Mouse (Mus musculus) erythroblast, adult 5-6 weeks (primary cell): ENCODE measurements around the gene Olfr901. TPM values are rescaled to one million over a fixed set of nuclear protein-coding genes. Genes with fewer than 3 reads are reported as not detected.
"Not testable (repeated sequence)": the region's sequence is repeated elsewhere in the genome, so short reads cannot be mapped to it uniquely, and the experiment has no call there.

Source experiments
- ATAC-seq: replicated peaks from 2 replicates; pipeline ENCODE4 v1.8.0; 2016; ENCODE audit warnings: moderate number of reproducible peaks, mild to moderate bottlenecking, moderate TSS enrichment, inconsistent platforms; ENCODE audit not compliant: poor library complexity, low FRiP score, severe bottlenecking
- total RNA-seq, 2 experiments: library from RNA; stranded (forward) in 1 of 2; stranded (reverse) in 1 of 2; fragments of 150-400 nt in 1 of 2; fragments of 200-764, 138-1000 nt in 1 of 2; gene quantifications; 2 replicates each; pipeline versions ENCODE4 v1.2.3 to v1.2.4; 2015 to 2017; ENCODE audit warnings: low replicate concordance in 2 of 2

The Olfr901 gene
- total RNA-seq (2015; ENCODE audit: low replicate concordance) = not detected in 2 replicates
- not detected in 2 replicates for total RNA-seq (2017; ENCODE audit: low replicate concordance)

DNA sequence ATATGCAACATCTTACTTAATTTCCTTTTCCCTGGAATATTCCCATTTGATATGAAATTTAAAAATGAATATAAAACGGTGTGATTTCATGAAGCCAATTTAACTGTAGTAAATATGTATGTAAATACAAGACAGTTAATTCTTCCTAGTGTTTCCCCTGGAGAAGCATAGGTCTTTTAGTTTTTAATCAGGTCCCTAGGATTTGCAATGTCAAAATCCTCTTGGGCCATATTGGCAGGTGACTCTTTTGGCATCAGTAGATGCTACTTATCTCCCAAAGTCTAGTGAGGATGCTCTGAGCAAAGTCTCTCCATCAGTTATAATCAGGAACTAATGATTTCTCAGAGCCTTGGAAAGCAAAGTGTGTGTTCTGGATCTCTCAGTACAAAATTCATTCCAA is at the start of gene Olfr901:
Gene Olfr901, plus strand, starts transcription at position 301 of the 400 bp plus-strand sequence.
- ATAC-seq = no peak

DNA sequence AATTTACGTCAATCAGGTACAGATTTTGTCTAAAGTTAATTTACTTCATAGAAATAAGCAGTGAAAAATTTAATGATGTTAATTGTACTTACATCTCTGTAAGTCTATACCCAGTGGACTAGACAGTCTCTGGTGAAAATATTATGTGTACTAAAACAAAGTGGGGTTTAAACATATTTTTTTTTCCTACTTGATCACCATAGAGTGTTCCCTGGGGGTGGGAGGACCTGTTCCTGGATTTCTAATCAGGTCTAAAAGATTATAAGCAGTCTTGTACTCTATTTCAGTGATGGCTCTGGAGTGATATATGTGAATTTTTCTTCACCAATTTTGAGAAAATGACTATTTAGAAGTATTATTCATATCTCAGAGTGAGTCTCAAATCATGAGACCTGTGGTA is 27.9 kb upstream of the Olfr901 start, which contains the start of gene Olfr147:
Gene Olfr147, plus strand, starts transcription at position 301 of the 400 bp plus-strand sequence.
- no peak for ATAC-seq

DNA sequence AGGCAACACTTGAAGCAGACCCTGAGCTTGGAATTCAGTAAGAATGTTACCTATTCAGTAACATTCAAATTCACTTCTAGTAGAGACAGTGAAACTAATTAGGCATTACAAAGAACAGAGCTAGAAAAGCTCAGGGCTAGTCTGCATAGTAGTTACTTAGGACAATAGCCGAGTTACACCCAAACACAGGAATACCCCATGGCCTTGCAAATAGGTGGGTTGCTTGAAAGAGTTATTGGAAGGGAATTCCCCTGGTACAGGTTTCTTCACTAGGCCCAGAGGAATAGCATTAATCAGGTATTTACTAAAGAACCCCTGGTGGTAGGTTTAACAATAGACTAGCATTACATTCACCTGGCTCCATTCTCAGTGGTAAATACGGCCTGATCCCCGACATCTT is 21.8 kb upstream of the Olfr901 start:
- ATAC-seq = not testable (repeated sequence)

- not testable (repeated sequence) for ATAC-seq
Observed at GRCm38 (mm10) chr9:38413502-38413901, 15.8 kb upstream of the Olfr901 start.

- ATAC-seq = no peak
Observed at GRCm38 (mm10) chr9:38423801-38424200, 5.5 kb upstream of the Olfr901 start.

GRCm38 (mm10) chr9:38427026-38427425 is 2.2 kb upstream of the Olfr901 start:
- no peak for ATAC-seq

DNA sequence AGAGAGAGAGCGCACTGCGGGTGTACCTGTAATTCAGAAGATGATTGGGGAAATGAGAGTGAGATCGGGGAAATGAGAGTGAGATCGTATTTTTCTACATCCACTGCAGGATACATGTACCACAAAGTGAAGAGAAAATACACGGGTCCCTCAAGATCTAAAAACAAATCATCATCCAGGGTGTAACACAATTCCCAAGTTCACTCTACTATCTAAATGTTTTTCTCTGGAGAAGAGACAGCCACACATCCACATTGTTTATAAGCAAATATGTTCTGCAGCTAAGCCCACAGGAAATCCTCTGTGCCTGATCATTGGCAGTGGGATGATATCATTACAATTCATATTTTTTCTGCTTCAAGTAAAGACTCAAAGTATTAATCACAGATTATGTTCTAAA is 18.1 kb downstream of the Olfr901 start, which contains the start of gene Olfr902:
Gene Olfr902, plus strand, starts transcription at position 301 of the 400 bp plus-strand sequence.
- no peak for ATAC-seq

DNA sequence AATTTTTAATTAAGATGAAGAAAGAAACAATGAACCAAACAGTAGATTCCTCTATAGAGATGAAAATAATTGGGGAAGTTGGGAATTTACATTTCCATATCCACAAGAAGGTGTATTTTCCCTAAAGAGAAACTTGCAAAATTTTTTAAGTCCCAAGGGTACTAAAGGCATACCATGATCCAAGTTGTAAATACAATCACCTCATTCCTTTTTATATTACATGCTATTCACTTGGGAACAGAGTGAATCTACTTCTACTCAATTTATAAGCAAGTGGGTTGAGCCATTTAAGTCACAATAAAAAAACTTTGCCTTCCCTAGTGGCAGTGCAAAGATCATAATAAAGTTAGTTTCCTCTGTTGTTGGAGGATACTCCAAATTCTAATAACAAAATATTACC is 33.6 kb downstream of the Olfr901 start, which contains the start of gene Olfr904:
Gene Olfr904, plus strand, starts transcription at position 301 of the 400 bp plus-strand sequence.
- no peak for ATAC-seq

DNA sequence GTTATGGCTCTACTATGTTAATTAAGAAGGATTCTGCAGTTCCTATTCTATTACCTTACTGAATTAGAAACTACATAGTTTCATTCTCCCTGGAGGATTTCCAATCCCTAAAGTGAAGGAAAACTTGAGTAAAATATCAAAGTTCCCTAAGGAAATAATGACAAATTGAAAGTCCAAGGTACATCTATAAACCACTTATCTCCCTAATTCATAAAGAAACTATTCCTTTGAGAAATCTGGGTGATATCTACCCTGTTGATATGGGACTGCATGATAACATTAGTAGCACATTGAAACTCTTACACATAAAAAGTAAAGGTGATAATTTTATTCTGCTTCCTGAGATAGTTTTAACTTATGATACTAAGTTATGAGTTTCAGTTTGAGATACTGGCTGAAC is 41.6 kb downstream of the Olfr901 start, which contains the start of gene Olfr905:
Gene Olfr905, plus strand, starts transcription at position 301 of the 400 bp plus-strand sequence.
- ATAC-seq = no peak

Other genes starting within 250 kb of the Olfr901 start
- not detected in 2 replicates for gene Olfr891, start 248.6 kb upstream of the Olfr901 start, total RNA-seq (2015; ENCODE audit: low replicate concordance)
- not detected in 2 replicates for gene Olfr891, start 248.6 kb upstream of the Olfr901 start, total RNA-seq (2017; ENCODE audit: low replicate concordance)
- not detected in 2 replicates for gene Olfr893, start 221.1 kb upstream of the Olfr901 start, total RNA-seq (2015; ENCODE audit: low replicate concordance)
- gene Olfr893, start 221.1 kb upstream of the Olfr901 start, total RNA-seq (2017; ENCODE audit: low replicate concordance) = not detected in 2 replicates
- gene Olfr894, start 211.4 kb upstream of the Olfr901 start, total RNA-seq (2015; ENCODE audit: low replicate concordance) = not detected in 2 replicates
- gene Olfr894, start 211.4 kb upstream of the Olfr901 start, total RNA-seq (2017; ENCODE audit: low replicate concordance) = not detected in 2 replicates
- gene Olfr143, start 176.7 kb upstream of the Olfr901 start, total RNA-seq (2015; ENCODE audit: low replicate concordance) = not detected in 2 replicates
- gene Olfr143, start 176.7 kb upstream of the Olfr901 start, total RNA-seq (2017; ENCODE audit: low replicate concordance) = not detected in 2 replicates
- not detected in 2 replicates for gene Olfr895, start 161.6 kb upstream of the Olfr901 start, total RNA-seq (2015; ENCODE audit: low replicate concordance)
- not detected in 2 replicates for gene Olfr895, start 161.6 kb upstream of the Olfr901 start, total RNA-seq (2017; ENCODE audit: low replicate concordance)
- gene Olfr896-ps1, start 138.3 kb upstream of the Olfr901 start, total RNA-seq (2015; ENCODE audit: low replicate concordance) = not detected in 2 replicates
- not detected in 2 replicates for gene Olfr896-ps1, start 138.3 kb upstream of the Olfr901 start, total RNA-seq (2017; ENCODE audit: low replicate concordance)
- not detected in 2 replicates for gene Olfr25, start 100.4 kb upstream of the Olfr901 start, total RNA-seq (2015; ENCODE audit: low replicate concordance)
- gene Olfr25, start 100.4 kb upstream of the Olfr901 start, total RNA-seq (2017; ENCODE audit: low replicate concordance) = not detected in 2 replicates
- gene Olfr898, start 81.0 kb upstream of the Olfr901 start, total RNA-seq (2015; ENCODE audit: low replicate concordance) = not detected in 2 replicates
- gene Olfr898, start 81.0 kb upstream of the Olfr901 start, total RNA-seq (2017; ENCODE audit: low replicate concordance) = 0.14 TPM in 1 of 2 replicates, not detected in the other
- not detected in 2 replicates for gene Olfr250, start 62.6 kb upstream of the Olfr901 start, total RNA-seq (2015; ENCODE audit: low replicate concordance)
- not detected in 2 replicates for gene Olfr250, start 62.6 kb upstream of the Olfr901 start, total RNA-seq (2017; ENCODE audit: low replicate concordance)
- not detected in 2 replicates for gene Olfr251, start 52.4 kb upstream of the Olfr901 start, total RNA-seq (2015; ENCODE audit: low replicate concordance)
- not detected in 2 replicates for gene Olfr251, start 52.4 kb upstream of the Olfr901 start, total RNA-seq (2017; ENCODE audit: low replicate concordance)
- not detected in 2 replicates for gene Olfr147, start 27.8 kb upstream of the Olfr901 start, total RNA-seq (2015; ENCODE audit: low replicate concordance)
- not detected in 2 replicates for gene Olfr147, start 27.8 kb upstream of the Olfr901 start, total RNA-seq (2017; ENCODE audit: low replicate concordance)
- not detected in 2 replicates for gene Olfr902, start 18.2 kb downstream of the Olfr901 start, total RNA-seq (2015; ENCODE audit: low replicate concordance)
- gene Olfr902, start 18.2 kb downstream of the Olfr901 start, total RNA-seq (2017; ENCODE audit: low replicate concordance) = not detected in 2 replicates
- not detected in 2 replicates for gene Olfr904, start 33.7 kb downstream of the Olfr901 start, total RNA-seq (2015; ENCODE audit: low replicate concordance)
- gene Olfr904, start 33.7 kb downstream of the Olfr901 start, total RNA-seq (2017; ENCODE audit: low replicate concordance) = not detected in 2 replicates
- not detected in 2 replicates for gene Olfr905, start 41.7 kb downstream of the Olfr901 start, total RNA-seq (2015; ENCODE audit: low replicate concordance)
- gene Olfr905, start 41.7 kb downstream of the Olfr901 start, total RNA-seq (2017; ENCODE audit: low replicate concordance) = not detected in 2 replicates
- not detected in 2 replicates for gene Olfr906, start 57.6 kb downstream of the Olfr901 start, total RNA-seq (2015; ENCODE audit: low replicate concordance)
- not detected in 2 replicates for gene Olfr906, start 57.6 kb downstream of the Olfr901 start, total RNA-seq (2017; ENCODE audit: low replicate concordance)
- not detected in 2 replicates for gene Olfr907, start 66.3 kb downstream of the Olfr901 start, total RNA-seq (2015; ENCODE audit: low replicate concordance)
- gene Olfr907, start 66.3 kb downstream of the Olfr901 start, total RNA-seq (2017; ENCODE audit: low replicate concordance) = not detected in 2 replicates
- not detected in 2 replicates for gene Olfr911-ps1, start 92.1 kb downstream of the Olfr901 start, total RNA-seq (2015; ENCODE audit: low replicate concordance)
- not detected in 2 replicates for gene Olfr911-ps1, start 92.1 kb downstream of the Olfr901 start, total RNA-seq (2017; ENCODE audit: low replicate concordance)
- not detected in 2 replicates for gene Olfr910, start 108.4 kb downstream of the Olfr901 start, total RNA-seq (2015; ENCODE audit: low replicate concordance)
- gene Olfr910, start 108.4 kb downstream of the Olfr901 start, total RNA-seq (2017; ENCODE audit: low replicate concordance) = not detected in 2 replicates
- gene Olfr912, start 150.7 kb downstream of the Olfr901 start, total RNA-seq (2015; ENCODE audit: low replicate concordance) = not detected in 2 replicates
- not detected in 2 replicates for gene Olfr912, start 150.7 kb downstream of the Olfr901 start, total RNA-seq (2017; ENCODE audit: low replicate concordance)
- not detected in 2 replicates for gene Olfr913, start 163.3 kb downstream of the Olfr901 start, total RNA-seq (2015; ENCODE audit: low replicate concordance)
- gene Olfr913, start 163.3 kb downstream of the Olfr901 start, total RNA-seq (2017; ENCODE audit: low replicate concordance) = not detected in 2 replicates
- not detected in 2 replicates for gene Olfr914, start 175.6 kb downstream of the Olfr901 start, total RNA-seq (2015; ENCODE audit: low replicate concordance)
- not detected in 2 replicates for gene Olfr914, start 175.6 kb downstream of the Olfr901 start, total RNA-seq (2017; ENCODE audit: low replicate concordance)
- not detected in 2 replicates for gene Olfr916, start 230.4 kb downstream of the Olfr901 start, total RNA-seq (2015; ENCODE audit: low replicate concordance)
- not detected in 2 replicates for gene Olfr916, start 230.4 kb downstream of the Olfr901 start, total RNA-seq (2017; ENCODE audit: low replicate concordance)
- not detected in 2 replicates for gene Olfr917, start 236.4 kb downstream of the Olfr901 start, total RNA-seq (2015; ENCODE audit: low replicate concordance)
- gene Olfr917, start 236.4 kb downstream of the Olfr901 start, total RNA-seq (2017; ENCODE audit: low replicate concordance) = not detected in 2 replicates
- gene Olfr918, start 245.1 kb downstream of the Olfr901 start, total RNA-seq (2015; ENCODE audit: low replicate concordance) = not detected in 2 replicates
- not detected in 2 replicates for gene Olfr918, start 245.1 kb downstream of the Olfr901 start, total RNA-seq (2017; ENCODE audit: low replicate concordance)